Mouse (Mus musculus) left cerebral cortex, postnatal 4 days (tissue): Measurements from ENCODE around the gene Jtb. TPM values are rescaled to one million over a fixed set of nuclear protein-coding genes. Genes with fewer than 3 reads are reported as not detected.

ENCODE experiments used
- DNase-seq: peaks from one replicate; pipeline ENCODE4 v3.0.0-alpha.2; 2022
- intact Hi-C: fragments of 180-260 bp; cut with DNase I; formaldehyde crosslinking; loops from one replicate; pipeline ENCODE4 v1.15.1; 2025
- total RNA-seq, 2 experiments: library from RNA; stranded (reverse); gene quantifications; 2 replicates each; pipeline ENCODE4 v1.2.3; 2021

Jtb gene
- total RNA-seq: 10 to 100 TPM; 42.7 to 53.0 TPM

DNA sequence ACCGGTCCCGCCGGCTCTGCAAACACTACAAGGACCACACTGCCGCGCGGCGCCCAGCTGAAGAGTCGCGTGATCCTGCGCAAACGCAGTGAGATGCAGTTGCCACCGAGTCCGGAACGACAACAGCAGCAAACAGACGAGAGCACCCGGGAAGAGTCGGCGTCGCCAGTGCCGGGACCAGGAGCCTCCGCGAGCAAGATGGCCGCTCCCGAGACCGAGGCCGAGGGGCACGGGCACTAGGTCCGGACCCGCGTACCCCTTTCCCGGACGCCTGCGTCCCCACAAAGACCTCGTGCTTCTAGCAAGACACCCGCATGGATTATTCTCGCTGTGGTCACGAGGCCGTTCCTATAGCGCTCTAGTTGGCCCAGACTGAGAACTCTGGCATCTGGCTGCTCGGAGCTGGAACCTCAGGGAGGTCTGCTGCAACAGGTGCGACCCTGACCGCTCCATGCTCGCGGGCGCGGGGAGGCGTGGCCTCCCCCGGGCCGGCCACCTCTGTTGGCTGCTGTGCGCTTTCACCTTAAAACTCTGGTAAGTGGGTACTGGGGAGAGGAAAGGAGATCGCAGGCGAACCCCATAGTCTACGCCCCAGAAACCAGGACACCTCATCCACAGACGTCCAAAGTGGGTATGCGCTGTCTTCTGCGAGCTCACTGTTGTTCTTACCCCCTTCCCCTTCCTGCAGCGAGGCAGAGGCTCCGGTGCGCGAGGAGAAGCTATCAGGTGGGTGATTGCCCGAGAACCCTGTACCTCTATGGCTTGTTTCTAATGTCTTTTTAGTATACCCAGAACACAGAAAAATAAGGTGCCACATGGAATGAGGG is at the start of gene Jtb:
Gene Jtb, plus strand, starts transcription at position 91 of the 827 bp plus-strand sequence.
- peak; percentile 93 for DNase-seq
- intact Hi-C loops: no loop called here

DNA sequence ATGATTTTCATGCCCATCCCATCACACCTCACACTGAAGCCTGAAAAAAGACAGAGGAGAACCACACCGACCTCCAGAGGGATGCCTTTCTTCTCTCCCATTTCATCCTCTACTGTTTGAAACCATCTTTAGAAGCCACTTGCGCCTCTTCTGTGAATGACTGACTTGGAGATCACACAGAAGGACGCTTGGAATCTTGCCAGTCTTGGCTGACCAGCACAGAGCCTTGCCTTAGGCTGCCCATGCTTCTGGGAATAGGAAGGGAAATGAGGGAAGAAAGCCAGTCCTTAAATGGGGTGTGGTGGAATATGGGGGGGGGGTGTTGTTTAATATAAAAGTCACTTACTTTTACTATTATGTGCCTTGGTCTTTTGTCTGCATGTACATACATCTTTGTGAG is 47.8 kb upstream of the Jtb start:
- peak; percentile 17 for DNase-seq
- intact Hi-C loops: no loop called here

DNA sequence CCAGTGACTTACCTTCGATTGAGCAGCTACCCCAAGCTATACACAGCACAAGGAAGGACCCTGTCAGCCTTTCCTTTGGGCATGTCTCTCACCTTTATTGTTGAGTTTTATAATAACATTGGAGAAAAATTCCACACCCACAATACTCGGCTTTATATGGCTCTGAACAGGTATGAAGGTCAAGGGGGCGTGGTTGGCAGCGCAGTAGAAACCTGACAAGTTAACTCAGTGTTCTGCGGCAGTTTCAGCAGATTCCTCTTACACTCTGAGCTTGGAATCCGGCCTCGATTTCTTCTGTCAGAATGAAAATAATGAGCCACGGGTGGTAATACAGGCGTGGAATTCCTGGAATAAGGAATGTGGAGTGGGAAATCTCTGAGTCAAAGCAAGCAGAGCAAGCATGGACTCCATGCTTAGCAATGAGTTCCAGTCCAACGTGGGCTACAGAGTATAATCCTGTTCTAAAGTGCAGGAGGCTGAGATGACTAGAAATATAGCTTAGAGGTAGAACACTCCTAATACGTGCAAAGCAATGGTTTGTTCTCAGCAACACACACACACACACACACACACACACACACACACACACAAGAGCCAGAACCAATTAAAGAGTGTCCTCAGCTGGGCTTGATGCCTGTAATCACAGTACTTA is 40.4 kb upstream of the Jtb start:
- intact Hi-C loops: no loop called here
- DNase-seq: no peak

DNA sequence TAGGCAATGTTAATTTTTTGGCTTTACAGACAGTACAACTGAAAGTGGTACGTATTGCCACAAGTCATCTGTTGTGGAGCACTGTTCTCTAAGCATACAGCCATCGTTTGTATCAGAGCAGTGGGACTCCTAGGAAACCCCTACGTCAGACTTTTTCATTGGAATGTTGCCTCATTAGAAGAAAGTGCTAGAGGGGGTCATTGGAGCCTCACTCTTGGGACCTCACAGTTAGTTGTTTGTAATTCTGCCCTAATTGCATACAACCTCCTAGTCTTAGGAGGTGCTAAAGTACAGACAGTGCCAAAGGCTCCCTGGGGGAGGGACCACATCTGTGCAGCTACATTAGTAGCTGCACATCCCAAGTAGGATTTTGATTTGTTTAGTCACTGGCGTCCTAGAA is 36.6 kb upstream of the Jtb start:
- intact Hi-C loops: no loop called here
- DNase-seq: no peak

DNA sequence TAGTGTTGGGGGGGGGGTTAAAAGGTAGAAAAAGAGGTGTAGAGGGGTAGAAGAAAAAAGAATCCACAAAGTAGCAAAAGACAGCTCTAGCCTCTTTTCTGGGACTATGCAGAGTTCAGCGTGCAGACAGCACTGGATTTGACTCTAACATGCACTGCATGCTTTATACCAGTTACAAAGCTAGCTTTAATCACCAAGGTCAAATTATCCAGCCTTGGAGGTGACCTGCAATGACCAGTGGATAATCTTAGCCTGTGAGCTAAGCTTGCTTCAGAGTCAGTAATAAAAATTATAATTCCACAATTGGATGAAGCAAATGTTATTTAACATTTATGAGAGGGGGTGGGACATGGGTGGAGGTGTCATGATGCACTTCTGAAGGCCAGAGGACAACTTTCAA is 35.8 kb upstream of the Jtb start:
- no peak for DNase-seq
- intact Hi-C loops: no loop called here

DNA sequence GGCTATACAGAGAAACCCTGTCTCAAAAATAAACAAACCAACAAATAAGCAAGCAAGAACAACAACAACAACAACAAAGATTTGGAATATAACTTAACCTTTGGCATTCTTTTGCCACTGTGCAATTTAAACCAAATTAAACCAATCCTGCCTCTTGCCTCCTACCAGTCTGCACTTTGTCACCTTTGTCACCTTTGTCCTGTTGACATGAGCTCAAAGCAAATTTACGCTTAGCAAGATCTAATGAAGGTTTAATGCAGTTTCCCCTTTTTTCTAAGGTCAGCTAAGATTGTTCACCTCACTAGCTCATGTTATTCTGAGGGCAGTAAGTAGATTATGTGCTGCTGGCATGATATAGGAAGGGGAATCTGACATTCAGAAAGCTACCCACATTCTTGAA is 33.8 kb upstream of the Jtb start:
- no peak for DNase-seq
- intact Hi-C loops: no loop called here

DNA sequence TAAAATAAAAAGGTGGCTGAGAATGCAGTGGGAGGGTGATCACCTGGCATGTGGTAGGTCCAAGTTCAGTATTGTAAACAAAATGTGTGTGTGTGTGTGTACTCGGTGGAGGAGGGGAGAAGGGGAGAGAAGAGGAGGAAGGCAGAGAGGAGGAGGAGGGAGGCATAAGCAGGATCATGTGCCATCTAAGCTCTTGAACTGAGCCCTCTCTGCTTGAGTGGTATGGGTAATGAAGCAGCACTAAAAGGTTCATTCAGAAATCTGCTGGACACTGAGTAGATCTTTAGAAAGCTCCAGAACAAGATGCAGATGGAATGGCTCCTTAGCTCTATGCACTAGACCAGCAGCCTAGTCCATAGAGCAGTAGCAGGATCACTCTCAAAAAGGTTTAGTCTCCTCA is 28.5 kb upstream of the Jtb start:
- intact Hi-C loops: no loop called here

DNA sequence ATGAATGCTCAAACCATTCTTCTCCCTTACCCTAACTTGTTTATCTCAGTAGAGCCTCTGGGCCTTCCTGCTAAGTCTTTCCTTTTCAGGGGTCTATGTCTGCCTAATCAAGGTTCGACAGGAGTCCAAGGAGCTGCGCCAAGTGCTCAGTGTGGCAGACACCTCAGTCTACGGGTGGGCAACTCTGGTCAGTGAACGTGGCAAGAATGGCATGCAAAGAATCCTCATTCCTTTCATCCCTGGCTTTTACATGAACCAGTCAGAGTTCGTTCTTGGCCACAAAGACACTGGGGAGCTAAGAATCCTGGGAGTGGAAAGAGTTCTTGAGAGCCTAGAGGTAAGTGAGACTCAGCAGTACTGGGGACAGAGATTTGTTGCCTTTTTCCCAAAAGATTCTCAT is 27.8 kb upstream of the Jtb start:
- no peak for DNase-seq
- intact Hi-C loops: no loop called here

More for the DNA sequence above, 28.5 kb upstream of the Jtb start:
- no peak for DNase-seq

DNA sequence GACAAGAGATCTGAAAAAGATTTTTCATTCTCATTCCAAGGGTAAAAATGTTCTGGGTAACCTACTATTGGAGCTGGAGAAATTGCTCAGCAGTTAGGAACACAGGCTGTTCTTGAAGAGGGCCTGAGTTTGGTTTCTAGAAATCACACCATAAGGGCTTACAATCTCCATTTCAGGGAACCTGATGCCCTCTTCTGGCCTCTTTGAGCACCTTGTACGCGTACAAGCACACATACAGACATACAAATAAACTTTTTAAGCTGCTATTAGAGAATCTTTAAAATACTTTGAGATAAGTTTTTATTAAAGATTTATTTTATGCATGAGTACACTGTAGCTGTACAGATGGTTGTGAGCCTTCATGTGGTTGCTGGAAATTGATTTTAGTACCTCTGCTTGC is 26.8 kb upstream of the Jtb start:
- intact Hi-C loops: no loop called here
- no peak for DNase-seq

DNA sequence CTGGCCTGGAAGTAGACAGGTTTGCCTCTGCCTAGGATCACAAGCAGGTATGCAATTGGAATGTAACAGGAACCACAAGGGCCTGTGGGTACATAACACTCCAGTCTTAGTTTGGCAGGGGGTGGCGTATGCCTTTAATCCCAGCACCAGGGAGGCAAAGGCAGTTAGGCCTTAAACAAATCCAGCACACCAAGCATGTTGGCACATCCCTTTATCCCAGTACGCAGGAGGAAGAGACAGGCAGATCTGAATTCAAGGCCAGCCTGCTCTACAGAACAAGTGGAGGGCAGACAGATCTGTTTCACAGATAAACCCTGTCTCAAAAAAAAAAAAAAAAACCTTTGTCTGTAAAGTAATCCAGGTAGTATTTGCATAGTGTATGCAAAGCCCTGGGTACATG is 22.7 kb upstream of the Jtb start:
- intact Hi-C loops: no loop called here
- DNase-seq: no peak

DNA sequence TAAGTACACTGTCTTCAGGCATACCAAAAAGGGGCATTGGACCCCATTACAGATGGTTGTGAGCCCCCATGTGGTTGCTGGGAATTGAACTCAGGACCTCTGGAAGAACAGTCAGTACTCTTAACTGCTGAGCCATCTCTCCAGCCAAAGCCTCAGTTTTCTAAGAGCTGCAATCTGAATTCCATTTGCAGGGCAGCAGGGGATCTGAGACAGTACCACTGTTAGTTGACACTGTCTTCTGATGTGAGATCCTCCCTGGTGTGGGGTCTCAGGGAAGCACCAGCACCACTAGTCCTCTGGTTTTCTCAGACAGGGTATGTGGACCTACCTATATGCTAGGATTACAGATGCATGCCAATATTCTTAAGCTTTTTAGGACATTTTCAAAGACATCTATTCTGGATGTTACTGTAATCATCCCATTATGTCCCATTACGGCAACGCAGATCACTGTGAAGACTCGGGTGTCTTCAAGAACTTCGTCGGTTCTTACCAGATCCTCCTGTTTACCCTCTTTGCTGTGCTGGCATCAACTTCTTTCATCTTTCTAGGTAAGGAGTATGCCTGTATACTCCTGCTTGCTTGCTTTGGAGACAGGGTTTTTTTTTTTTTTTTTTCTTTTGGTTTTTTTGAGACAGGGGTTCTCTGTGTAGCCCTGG is 21.4 kb upstream of the Jtb start:
- intact Hi-C loops: no loop called here
- no peak for DNase-seq

DNA sequence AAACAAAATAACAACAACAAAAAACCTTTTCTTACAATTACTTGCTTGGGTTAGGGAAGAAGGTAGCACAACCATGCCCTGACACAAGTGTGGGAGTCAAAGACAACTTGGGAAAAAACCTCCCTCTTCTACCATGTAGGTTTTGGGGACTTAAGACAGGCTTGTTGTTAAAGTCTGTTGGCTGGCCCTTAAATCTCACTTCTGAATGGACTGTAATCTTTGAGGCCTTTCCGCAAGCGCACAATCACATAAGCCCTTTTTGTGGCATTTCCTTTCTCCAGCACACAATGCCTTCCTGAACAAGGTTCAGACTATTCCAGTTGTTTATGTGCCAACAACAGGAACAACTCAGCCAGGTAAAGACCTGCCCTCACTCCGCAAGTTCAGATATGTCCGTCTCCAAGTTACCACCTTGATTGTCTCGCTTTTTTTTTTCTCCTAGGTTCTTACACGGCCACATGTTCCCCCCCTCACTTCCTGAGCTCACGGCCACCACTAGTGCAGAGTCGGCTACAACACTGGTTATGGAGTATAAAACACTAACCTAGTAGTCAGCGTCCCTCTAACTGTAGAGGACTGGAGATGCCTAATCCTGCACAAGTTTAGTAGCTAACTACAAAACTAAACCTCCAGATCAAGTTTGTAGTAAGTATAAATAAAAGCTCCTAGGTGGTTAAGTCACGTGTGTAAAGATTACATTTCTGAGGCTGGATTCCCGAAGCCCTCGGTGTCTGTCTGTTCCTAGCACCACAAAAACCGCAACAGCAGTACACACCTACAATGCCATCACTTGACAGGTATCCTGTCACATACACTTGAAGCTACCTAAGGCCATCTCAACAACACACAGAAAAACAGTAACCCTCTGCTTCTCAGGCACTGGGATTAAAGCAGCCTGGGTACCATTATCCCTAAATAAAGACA is 19.7 kb upstream of the Jtb start:
- intact Hi-C loops: no loop called here
- no peak for DNase-seq

DNA sequence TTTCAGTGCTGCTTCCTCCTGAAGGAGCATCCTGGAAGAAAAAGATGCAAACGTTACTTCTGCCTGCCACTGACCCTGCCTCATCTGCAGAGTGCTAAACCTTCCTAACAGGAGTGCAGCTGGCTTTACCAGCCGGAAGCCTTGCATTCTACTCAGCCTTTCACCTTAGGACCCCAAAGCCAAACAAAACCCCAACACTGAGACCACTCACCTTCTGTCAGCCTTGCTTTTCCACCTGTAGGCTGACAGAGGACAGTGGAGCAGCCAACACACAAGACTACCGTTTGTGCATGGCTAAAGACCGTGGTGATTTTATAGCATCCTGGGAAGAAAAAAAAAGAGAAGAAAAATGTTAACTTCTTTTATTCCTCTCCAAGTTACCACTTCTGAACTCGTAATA is 18.7 kb upstream of the Jtb start:
- DNase-seq: no peak
- intact Hi-C loops: no loop called here

DNA sequence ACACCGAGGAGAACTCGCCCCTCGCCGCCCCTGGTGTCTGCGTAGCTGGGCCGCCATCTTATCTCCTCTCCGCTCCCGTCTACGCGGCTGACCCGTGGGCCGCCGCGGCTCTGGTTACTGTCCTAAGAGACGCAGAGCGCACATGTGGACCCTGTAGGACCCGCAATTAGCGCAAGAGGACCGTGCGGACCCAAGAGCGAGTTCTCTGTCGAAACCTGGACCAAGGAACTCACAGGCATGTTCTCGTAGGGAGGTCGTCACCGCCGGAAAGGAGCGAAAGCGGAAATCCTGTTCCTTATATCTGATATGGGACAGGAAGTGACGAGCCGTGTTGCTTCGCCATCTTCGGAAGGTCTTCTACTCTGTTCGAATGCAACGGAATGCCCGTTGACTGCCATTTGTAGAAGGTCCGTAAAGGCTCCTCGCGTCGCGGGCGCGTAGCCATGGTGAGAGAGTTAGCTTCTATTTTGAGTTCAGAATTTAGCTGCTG is 18.0 kb upstream of the Jtb start, which contains the start of the genes Rps27 and Rab13:
Gene Rps27, minus strand, starts transcription at position 275 of the 490 bp plus-strand sequence.
Gene Rab13, plus strand, starts transcription at position 319 of the 490 bp plus-strand sequence.
- intact Hi-C loops: no loop called here
- peak; percentile 82 for DNase-seq

DNA sequence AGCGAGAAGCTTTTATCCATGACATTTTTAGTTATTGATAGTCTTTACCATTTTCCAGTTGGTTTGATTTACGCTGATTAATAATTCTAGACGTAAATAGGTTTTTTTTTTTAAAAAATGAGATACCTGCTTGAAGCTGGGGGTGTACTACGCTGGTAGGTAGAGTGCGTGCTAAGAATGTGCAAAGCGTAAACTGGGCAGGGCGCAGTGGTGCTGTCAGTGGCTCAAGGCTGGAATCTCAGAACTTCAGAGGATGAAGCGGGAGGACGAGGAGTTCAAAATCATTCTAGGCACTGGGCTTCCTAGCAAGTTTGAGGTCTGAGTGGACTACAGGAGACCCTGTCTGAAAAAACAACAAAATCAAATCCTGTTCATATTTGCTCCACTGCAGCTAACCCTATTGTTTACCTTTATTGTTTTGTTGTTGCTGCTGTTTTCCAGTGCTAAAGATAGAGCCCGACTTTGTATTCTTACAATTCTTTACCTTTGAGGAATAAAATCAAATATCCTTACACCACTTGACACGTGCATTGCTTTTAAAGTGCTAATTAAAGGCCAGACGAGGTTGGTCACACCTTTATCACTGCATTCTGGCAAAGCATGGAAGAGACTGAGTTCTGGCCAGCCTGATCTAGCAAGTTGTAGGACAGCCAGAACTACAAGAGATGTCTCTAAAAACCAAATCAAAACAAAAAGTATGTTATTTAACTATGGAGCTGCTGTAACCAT is 17.3 kb upstream of the Jtb start:
- no peak for DNase-seq
- intact Hi-C loops: no loop called here

DNA sequence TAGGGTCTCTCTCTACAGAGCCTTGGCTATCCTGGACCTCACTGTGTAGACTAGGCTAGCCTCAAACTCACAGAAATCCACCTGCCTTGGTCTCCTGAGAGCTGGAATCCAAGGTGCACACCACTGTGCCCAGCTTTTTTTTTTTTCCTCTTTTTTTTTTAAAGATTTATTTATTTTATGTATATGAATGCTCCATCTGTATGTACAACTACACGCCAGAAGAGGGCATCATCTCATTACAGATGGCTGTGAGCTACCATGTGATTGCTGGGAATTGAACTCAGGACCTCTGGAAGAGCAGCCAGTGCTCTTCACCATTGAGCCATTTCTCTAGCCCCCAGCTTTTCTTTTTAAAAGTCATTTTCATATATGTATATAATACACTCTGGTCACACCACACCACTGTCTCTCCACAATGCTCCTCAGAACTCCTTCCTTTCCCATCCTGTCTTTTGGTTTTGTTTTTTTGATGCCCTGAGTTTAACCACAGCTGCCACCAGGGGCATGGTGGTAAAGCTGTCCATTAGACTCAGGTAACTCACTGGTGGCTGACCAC is 15.5 kb upstream of the Jtb start:
- intact Hi-C loops: no loop called here
- DNase-seq: no peak

DNA sequence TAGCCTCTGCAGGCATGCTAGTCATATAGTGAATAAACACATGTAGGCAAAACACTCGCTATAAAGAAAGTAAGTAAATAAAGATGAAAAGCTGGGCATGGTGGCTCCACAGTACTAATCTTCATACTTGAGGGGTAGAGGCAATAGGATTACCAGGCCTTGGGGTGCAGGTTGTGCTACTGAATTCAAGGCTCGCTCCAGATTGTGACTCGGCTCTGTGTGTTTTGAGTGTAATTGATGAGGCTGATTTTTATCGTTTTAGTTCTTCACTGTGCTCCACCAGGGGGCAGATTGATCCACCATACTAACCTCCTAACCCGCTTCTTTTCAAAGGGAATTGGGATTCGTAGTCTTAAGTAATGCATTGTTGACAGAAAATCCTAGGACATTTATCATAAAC is 11.3 kb upstream of the Jtb start:
- intact Hi-C loops: loop anchor here (5.0 kb wide), 1 partner anchor 152 kb away; no protein-coding TSS in a partner anchor
- DNase-seq: peak; percentile 51

DNA sequence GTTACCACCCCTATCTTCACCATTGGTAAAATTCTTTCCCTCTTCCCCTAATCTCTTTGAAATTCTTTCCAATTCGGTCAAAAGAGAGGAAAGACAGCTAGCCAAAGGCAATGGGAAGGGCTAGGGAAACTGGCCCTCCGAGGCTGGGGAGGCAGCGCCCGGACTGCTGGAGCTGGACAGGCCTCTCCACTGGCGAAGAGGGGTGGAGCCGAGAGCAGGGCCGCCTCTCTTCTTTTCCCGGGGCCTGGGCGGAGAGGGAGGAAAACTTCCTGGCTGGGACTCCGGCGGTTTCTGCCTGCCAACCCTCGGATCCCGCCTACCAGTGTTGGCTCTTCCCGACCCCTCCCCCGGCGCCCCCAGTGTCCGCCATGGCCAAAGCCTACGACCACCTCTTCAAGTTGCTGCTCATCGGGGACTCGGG is 10.9 kb upstream of the Jtb start:
- DNase-seq: peak; percentile 76
- intact Hi-C loops: loop anchor here (5.0 kb wide), 1 partner anchor 152 kb away; no protein-coding TSS in a partner anchor

DNA sequence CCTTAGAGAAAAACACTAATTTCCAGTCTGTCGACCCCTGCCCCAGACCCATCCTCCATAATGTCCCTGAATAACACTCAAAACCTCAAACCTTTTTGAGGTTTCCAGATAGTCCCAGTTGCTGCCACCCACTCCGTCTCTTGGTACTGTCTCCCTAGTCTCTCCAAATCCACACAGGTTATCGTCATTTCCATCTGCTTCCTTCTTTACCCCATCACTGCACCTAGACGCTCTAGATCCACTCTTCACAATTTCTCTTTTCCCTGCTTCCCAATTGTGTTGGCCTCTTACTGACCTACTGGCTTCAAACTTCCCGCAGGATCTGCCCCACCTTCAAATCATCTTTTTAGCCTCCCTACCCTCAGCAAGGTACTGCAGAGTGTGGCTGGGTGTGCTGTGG is 10.3 kb upstream of the Jtb start:
- DNase-seq: no peak
- intact Hi-C loops: loop anchor here (5.0 kb wide), 1 partner anchor 151 kb away; no protein-coding TSS in a partner anchor
